Mouse (Mus musculus): Measurements from ENCODE around the gene Sirpa. TPM values are rescaled to one million over a fixed set of nuclear protein-coding genes. Genes with fewer than 3 reads are reported as not detected.

Sirpa gene
- total and polyA plus RNA-seq, 3 experiments: 20.4 to 30.6 (median 27.1) TPM

DNA sequence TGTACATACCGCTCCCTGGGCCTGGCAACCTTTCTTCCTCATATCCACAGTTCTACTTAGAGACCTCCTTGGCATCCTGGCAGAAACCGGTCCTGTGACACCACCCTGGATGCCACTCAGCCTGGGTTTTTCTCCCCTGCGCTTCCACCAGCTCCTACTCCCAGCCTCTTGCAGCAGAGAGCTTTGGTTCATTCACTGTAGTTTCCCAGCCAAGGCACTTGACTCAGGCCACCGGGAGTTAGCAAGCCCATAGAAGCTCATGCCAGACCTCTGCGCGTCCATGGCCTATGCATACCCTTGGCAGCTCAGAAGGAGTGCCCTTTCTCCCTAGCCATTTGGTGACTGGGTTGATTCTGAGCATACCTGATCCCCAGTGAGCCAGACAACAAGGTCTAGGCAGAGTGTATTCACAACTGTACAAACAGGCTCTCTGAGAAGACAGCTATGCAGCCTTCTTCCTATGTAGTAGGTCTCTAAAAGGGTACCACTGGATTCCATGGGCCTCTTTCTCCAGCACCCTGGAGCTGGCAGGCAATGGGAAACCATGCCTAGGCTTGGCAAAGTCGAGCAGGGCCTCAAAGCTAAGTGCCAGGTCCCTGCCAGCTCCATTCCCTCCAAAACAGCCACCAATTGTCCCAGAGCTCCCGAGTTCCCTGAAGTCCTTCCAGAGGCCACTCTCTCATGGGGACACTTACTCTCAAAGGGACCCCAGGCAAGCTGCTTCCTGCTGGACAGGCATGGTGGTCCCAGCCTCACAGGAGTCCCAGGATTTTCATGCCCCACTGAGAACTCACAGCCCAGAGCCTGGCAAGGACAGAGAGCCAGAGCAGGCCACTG is 15.8 kb upstream of the Sirpa start:
- Histone ChIP-seq H3K79me2 (replicated peaks; ENCODE audit: control insufficient read depth, extremely low read depth, insufficient read depth, poor library complexity, severe bottlenecking) (no peaks in the 10 kb centered on the region), H3K27ac (ENCODE audit: insufficient read depth, low read depth) (no peak overlapping the region), H3K9ac (ENCODE audit: insufficient read depth, low read depth) (no peak overlapping the region), H3K36me3 (replicated peaks in 1 of 2; ENCODE audit: control insufficient read depth in 1 of 2, insufficient read depth in 1 of 2, low read length in 1 of 2) (no peaks in the 10 kb centered on the region), H3K4me3 (replicated peaks in 1 of 3; ENCODE audit: low read depth in 2 of 3, low read length in 2 of 3, poor library complexity in 1 of 3) (no peak overlapping the region), H3K9me3 (replicated peaks; ENCODE audit: low read length) (no peaks in the 10 kb centered on the region), H3K4me2 (ENCODE audit: insufficient read depth, low read depth, poor library complexity, severe bottlenecking) (no peak overlapping the region), H3K4me1 (ENCODE audit: control insufficient read depth in 1 of 2, insufficient read depth in 2 of 2) (peaks cover 16 to 32% of the 10 kb centered on the region in 2 experiments), H3K27me3 (replicated peaks) (peaks cover 4% of the 10 kb centered on the region)
- dilution Hi-C loops (cut with MboI; ENCODE audit: extremely low pct_ligation_motif_present, extremely low pct_unique_long_range_greater_than_20kb, low sequenced_read_pairs) (no loop called here), in situ Hi-C loops (cut with MboI; ENCODE audit: low pct_ligation_motif_present, low pct_unique_long_range_greater_than_20kb, low sequenced_read_pairs) (no loop called here)
- no peak for DNase-seq (ENCODE audit: extremely low read depth)
- TF ChIP-seq ZNF384 (IDR thresholded peaks at IDR 0.05; ENCODE audit: low read depth, low read length) (no peak), GABPA (IDR thresholded peaks at IDR 0.05; ENCODE audit: insufficient replicate concordance, low read depth, low read length) (no peak), MYC (IDR thresholded peaks at IDR 0.05; ENCODE audit: low read depth, low read length) (no peak), JUN (IDR thresholded peaks at IDR 0.05; ENCODE audit: insufficient read depth, low read depth, low read length) (no peak), USF1 (IDR thresholded peaks at IDR 0.05; ENCODE audit: low read depth, low read length) (no peak), NRF1 (IDR thresholded peaks at IDR 0.05; ENCODE audit: low read depth, low read length) (no peak), CTCF (conservative IDR thresholded peaks at IDR 0.05 in 1 of 2, IDR thresholded peaks at IDR 0.05 in 1 of 2; ENCODE audit: low read depth in 2 of 2, low read length in 2 of 2) (no peak), MEF2A (IDR thresholded peaks at IDR 0.05; ENCODE audit: borderline replicate concordance, low read depth, low read length) (no peak), MXI1 (IDR thresholded peaks at IDR 0.05; ENCODE audit: low read depth, low read length) (no peak), CHD2 (IDR thresholded peaks at IDR 0.05; ENCODE audit: low read length) (no peak), MAFK (IDR thresholded peaks at IDR 0.05; ENCODE audit: insufficient replicate concordance, low read length) (no peak), KAT2A (IDR thresholded peaks at IDR 0.05; ENCODE audit: insufficient replicate concordance, low read length) (no peak)

DNA sequence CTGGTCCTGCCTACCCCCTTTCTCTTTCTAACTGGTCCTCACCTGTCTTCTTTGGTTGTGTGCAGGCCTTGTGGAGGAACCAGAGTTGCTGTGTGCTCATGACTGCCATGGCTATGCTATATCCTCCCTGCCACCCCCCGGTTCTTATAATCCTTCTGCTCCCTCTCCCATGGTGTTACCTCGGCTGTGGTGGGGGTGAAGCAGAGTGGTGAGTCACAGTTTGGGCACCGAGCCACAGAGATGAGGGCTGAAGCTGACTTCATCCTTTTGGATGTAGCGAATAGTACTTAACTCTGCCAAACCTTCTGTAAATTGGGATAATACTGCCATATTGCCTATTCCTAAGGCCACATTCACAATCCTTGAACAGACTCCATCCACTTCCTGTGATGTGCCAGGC is 12.0 kb upstream of the Sirpa start:
- in situ Hi-C loops (cut with MboI; ENCODE audit: low pct_ligation_motif_present, low pct_unique_long_range_greater_than_20kb, low sequenced_read_pairs) (no loop called here), dilution Hi-C loops (cut with MboI; ENCODE audit: extremely low pct_ligation_motif_present, extremely low pct_unique_long_range_greater_than_20kb, low sequenced_read_pairs) (no loop called here)
- H3K4me2 ChIP-seq (ENCODE audit: insufficient read depth, low read depth, poor library complexity, severe bottlenecking): no peak overlapping the region
- H3K36me3 ChIP-seq (replicated peaks in 1 of 2; ENCODE audit: control insufficient read depth in 1 of 2, insufficient read depth in 1 of 2, low read length in 1 of 2): no peaks in the 10 kb centered on the region
- no peak overlapping the region for H3K9ac ChIP-seq (ENCODE audit: insufficient read depth, low read depth)
- H3K27ac ChIP-seq (ENCODE audit: insufficient read depth, low read depth): no peak overlapping the region
- H3K4me3 ChIP-seq (replicated peaks in 1 of 3; ENCODE audit: low read depth in 2 of 3, low read length in 2 of 3, poor library complexity in 1 of 3): no peak overlapping the region
- no peaks in the 10 kb centered on the region for H3K9me3 ChIP-seq (replicated peaks; ENCODE audit: low read length)
- TF ChIP-seq POLR2AphosphoS2 (IDR thresholded peaks at IDR 0.05; ENCODE audit: low read depth, low read length): no peak
- no peak for TF ChIP-seq USF1 (IDR thresholded peaks at IDR 0.05; ENCODE audit: low read depth, low read length)
- TF ChIP-seq POLR2A (IDR thresholded peaks at IDR 0.05; ENCODE audit: low read depth, low read length): no peak
- no peak for TF ChIP-seq JUN (IDR thresholded peaks at IDR 0.05; ENCODE audit: insufficient read depth, low read depth, low read length)
- no peak for TF ChIP-seq KAT2A (IDR thresholded peaks at IDR 0.05; ENCODE audit: insufficient replicate concordance, low read length)
- TF ChIP-seq CHD2 (IDR thresholded peaks at IDR 0.05; ENCODE audit: low read length): no peak
- no peak for TF ChIP-seq SMC3 (IDR thresholded peaks at IDR 0.05; ENCODE audit: low read depth, low read length)
- no peak for TF ChIP-seq MAFK (IDR thresholded peaks at IDR 0.05; ENCODE audit: insufficient replicate concordance, low read length)
- TF ChIP-seq E2F4 (IDR thresholded peaks at IDR 0.05; ENCODE audit: insufficient replicate concordance, low read depth, low read length): no peak
- no peak for TF ChIP-seq TBP (conservative IDR thresholded peaks at IDR 0.05; ENCODE audit: low read depth, low read length)
- no peak for TF ChIP-seq MAX (IDR thresholded peaks at IDR 0.05; ENCODE audit: low read length)
- no peak for TF ChIP-seq RCOR1 (conservative IDR thresholded peaks at IDR 0.05; ENCODE audit: low read depth, low read length)
- TF ChIP-seq NELFE (IDR thresholded peaks at IDR 0.05; ENCODE audit: low read depth, low read length): no peak
- no peak for TF ChIP-seq MEF2A (IDR thresholded peaks at IDR 0.05; ENCODE audit: borderline replicate concordance, low read depth, low read length)
- H3K4me1 ChIP-seq (ENCODE audit: control insufficient read depth in 1 of 2, insufficient read depth in 2 of 2): peaks cover 9 to 11% of the 10 kb centered on the region in 2 experiments
- peaks cover 2% of the 10 kb centered on the region for H3K27me3 ChIP-seq (replicated peaks)
- DNase-seq (ENCODE audit: extremely low read depth): no peak
- H3K79me2 ChIP-seq (replicated peaks; ENCODE audit: control insufficient read depth, extremely low read depth, insufficient read depth, poor library complexity, severe bottlenecking): no peaks in the 10 kb centered on the region
